Mouse (Mus musculus) intestine, embryonic 14.5 days (tissue): Measurements from ENCODE around the gene Ppm1a. TPM values are rescaled to one million over a fixed set of nuclear protein-coding genes. Genes with fewer than 3 reads are reported as not detected.
A peak's percentile ranks its signal among the peaks of the same experiment; 100 is the strongest.

Experiments used
- ATAC-seq: fragments of 200-750 bp; cut with Nextera tagmentation; replicated peaks from 2 replicates; pipeline ENCODE4 v1.8.0; 2017; ENCODE audit warnings: low read depth, moderate number of reproducible peaks, moderate TSS enrichment, moderate library complexity; ENCODE audit not compliant: low FRiP score, low TSS enrichment
- DNase-seq: peaks from one replicate; pipeline ENCODE4 v3.0.0-alpha.2; 2018; ENCODE audit warnings: low spot score
- H3K27ac ChIP-seq: fragments of 300-500 bp; sonication (generic); 2 replicates; pipeline ENCODE4 v1.5.1; 2014; ENCODE audit warnings: low read depth, mild to moderate bottlenecking, control low read depth
- H3K27me3 ChIP-seq: fragments of 300-500 bp; sonication (generic); replicated peaks from 2 replicates; pipeline ENCODE4 v1.6.1; 2014; ENCODE audit warnings: low read length, control low read depth; ENCODE audit not compliant: control insufficient read depth, insufficient read depth
- H3K36me3 ChIP-seq: fragments of 300-500 bp; sonication (generic); 2 replicates; pipeline ENCODE4 v1.6.1; 2014; ENCODE audit warnings: low read length, control low read depth; ENCODE audit not compliant: control insufficient read depth, insufficient read depth
- H3K4me1 ChIP-seq: fragments of 300-500 bp; sonication (generic); replicated peaks from 2 replicates; pipeline ENCODE4 v1.6.1; 2014; ENCODE audit warnings: low read length, control low read depth, mixed read lengths; ENCODE audit not compliant: control insufficient read depth, insufficient read depth
- H3K4me2 ChIP-seq: fragments of 300-500 bp; sonication (generic); 2 replicates; pipeline ENCODE4 v1.6.1; 2014; ENCODE audit warnings: low read length
- H3K4me3 ChIP-seq: fragments of 300-500 bp; sonication (generic); 2 replicates; pipeline ENCODE4 v1.5.1; 2014; ENCODE audit warnings: low read depth, low read length, control low read depth, mixed read lengths
- H3K9ac ChIP-seq: fragments of 300-500 bp; sonication (generic); 2 replicates; pipeline ENCODE4 v1.6.1; 2014; ENCODE audit warnings: mild to moderate bottlenecking, low read length
- H3K9me3 ChIP-seq: fragments of 300-500 bp; sonication (generic); 2 replicates; pipeline ENCODE4 v1.6.1; 2016; ENCODE audit warnings: low read length, control low read depth; ENCODE audit not compliant: control insufficient read depth
- WGBS: fragments of 180-500 bp; shearing (Covaris S2); extraction: QIAGEN DNeasy Blood & Tissue Kit; methylation state at CpG from one replicate; pipeline ENCODE4 v1.1.7; 2014; 5-methylcytosine and 5-hydroxymethylcytosine counted together
- polyA plus RNA-seq: library from polyadenylated mRNA; unstranded; fragments of >200 nt; fragmentation: Nextera tagmentation; extraction: Ambion mirVana; gene quantifications from 2 replicates; pipeline ENCODE4 v1.2.1, GENCODE M21; 2014

Ppm1a gene
- polyA plus RNA-seq, 1 experiment from 2014 or later, result 83.3 TPM

GRCm38 (mm10) chr12:72750606-72751005 lies 6.6 kb upstream of the Ppm1a start:
- WGBS, result 85% methylated on average over 2 of the region's 2 CpGs
- Histone ChIP-seq H3K9me3 (no peaks in the 10 kb centered on the region), H3K4me3 (no peak overlapping the region), H3K27me3 (no peaks in the 10 kb centered on the region), H3K4me1 (no peaks in the 10 kb centered on the region), H3K9ac (no peak overlapping the region), H3K36me3 (no peaks in the 10 kb centered on the region), H3K27ac (no peak overlapping the region), H3K4me2 (no peak overlapping the region)
- ATAC-seq (no peak), DNase-seq (no peak)

GRCm38 (mm10) chr12:72757596-72757995 lies 341 bp downstream of the Ppm1a start:
- Histone ChIP-seq H3K4me1 (peaks cover 7% of the 10 kb centered on the region), H3K9ac (no peak overlapping the region), H3K9me3 (no peaks in the 10 kb centered on the region), H3K27ac (no peak overlapping the region), H3K4me2 (no peak overlapping the region), H3K4me3 (no peak overlapping the region), H3K27me3 (no peaks in the 10 kb centered on the region), H3K36me3 (no peaks in the 10 kb centered on the region)
- no peak for DNase-seq
- no peak for ATAC-seq
- 17% methylated on average over 1 of the region's 1 CpGs for WGBS

- H3K4me3 ChIP-seq, result peak overlapping the region; percentile 81
- H3K27me3 ChIP-seq, result no peaks in the 10 kb centered on the region
- peak overlapping the region; percentile 99 for H3K9ac ChIP-seq
- H3K4me1 ChIP-seq, result peaks cover 17% of the 10 kb centered on the region
- ATAC-seq, result no peak
- DNase-seq, result no peak
- H3K9me3 ChIP-seq, result no peaks in the 10 kb centered on the region
- no peaks in the 10 kb centered on the region for H3K36me3 ChIP-seq
- WGBS, result 11% methylated on average over 7 of the region's 7 CpGs
- peak overlapping the region; percentile 56 for H3K4me2 ChIP-seq
- H3K27ac ChIP-seq, result peak overlapping the region; percentile 98; the same call in 1 of the 2 replicates
Observed at GRCm38 (mm10) chr12:72759956-72760355, 2.7 kb downstream of the Ppm1a start.

- Histone ChIP-seq H3K4me2 (peak overlapping the region; percentile 56), H3K36me3 (no peaks in the 10 kb centered on the region), H3K9ac (peak overlapping the region; percentile 99), H3K27me3 (no peaks in the 10 kb centered on the region), H3K9me3 (no peaks in the 10 kb centered on the region), H3K4me3 (peak overlapping the region; percentile 81), H3K4me1 (peaks cover 17% of the 10 kb centered on the region), H3K27ac (peak overlapping the region; percentile 98)
- ATAC-seq, result peak; percentile 97
- peak; percentile 97 for DNase-seq
- WGBS, result under 1% methylated on average over 68 of the region's 78 CpGs
Observed at GRCm38 (mm10) chr12:72760376-72761229, 3.3 kb downstream of the Ppm1a start.

GRCm38 (mm10) chr12:72761230-72761648 lies 4.0 kb downstream of the Ppm1a start:
- H3K27ac ChIP-seq, result peak overlapping the region; percentile 98
- ATAC-seq (peak; percentile 74), DNase-seq (no peak)
- H3K4me3 ChIP-seq, result peak overlapping the region; percentile 81
- H3K27me3 ChIP-seq, result no peaks in the 10 kb centered on the region
- H3K9me3 ChIP-seq, result no peaks in the 10 kb centered on the region
- H3K9ac ChIP-seq, result peak overlapping the region; percentile 99
- H3K4me2 ChIP-seq, result peak overlapping the region; percentile 86; the same call in 1 of the 2 replicates
- WGBS, result 0% methylated on average over 19 of the region's 71 CpGs
- peaks cover 17% of the 10 kb centered on the region for H3K4me1 ChIP-seq
- no peaks in the 10 kb centered on the region for H3K36me3 ChIP-seq

GRCm38 (mm10) chr12:72761649-72762261 lies 4.5 kb downstream of the Ppm1a start:
- Histone ChIP-seq H3K9me3 (no peaks in the 10 kb centered on the region), H3K36me3 (no peaks in the 10 kb centered on the region), H3K4me1 (peaks cover 17% of the 10 kb centered on the region), H3K9ac (peak overlapping the region; percentile 99), H3K27me3 (no peaks in the 10 kb centered on the region), H3K4me2 (peak overlapping the region; percentile 86), H3K4me3 (peak overlapping the region; percentile 81), H3K27ac (peak overlapping the region; percentile 98)
- DNase-seq (peak; percentile 84), ATAC-seq (peak; percentile 72)
- WGBS, result under 1% methylated on average over 34 of the region's 43 CpGs

GRCm38 (mm10) chr12:72762502-72762901 lies 5.2 kb downstream of the Ppm1a start:
- no peak for DNase-seq
- H3K27ac ChIP-seq, result no peak overlapping the region

GRCm38 (mm10) chr12:72763156-72763555 lies 5.9 kb downstream of the Ppm1a start:
- no peak for ATAC-seq
- Histone ChIP-seq H3K9me3 (no peaks in the 10 kb centered on the region), H3K9ac (no peak overlapping the region), H3K36me3 (no peaks in the 10 kb centered on the region), H3K4me2 (peak overlapping the region; percentile 86), H3K4me1 (peaks cover 16% of the 10 kb centered on the region), H3K27me3 (no peaks in the 10 kb centered on the region), H3K4me3 (peak overlapping the region; percentile 81; the same call in 1 of the 2 replicates), H3K27ac (no peak overlapping the region)
- WGBS, result 57% methylated on average over 1 of the region's 1 CpGs
- DNase-seq, result no peak

More at GRCm38 (mm10) chr12:72762502-72762901, 5.2 kb downstream of the Ppm1a start:
- Histone ChIP-seq H3K9me3 (no peaks in the 10 kb centered on the region), H3K4me3 (peak overlapping the region; percentile 81), H3K4me2 (peak overlapping the region; percentile 86), H3K9ac (peak overlapping the region; percentile 99), H3K4me1 (peaks cover 14% of the 10 kb centered on the region), H3K27me3 (no peaks in the 10 kb centered on the region), H3K36me3 (no peaks in the 10 kb centered on the region)
- no peak for ATAC-seq
- 9% methylated on average over 1 of the region's 1 CpGs for WGBS
